Mouse (Mus musculus) C2C12 (cell line): ENCODE results near the gene Nenf.

ENCODE experiments used
- CEBPB ChIP-seq: IDR thresholded peaks from one replicate; pipeline ENCODE4 v1.6.1; 2011; ENCODE audit warnings: low read depth, mild to moderate bottlenecking, control low read depth, moderate library complexity
- CTCF ChIP-seq: IDR thresholded peaks from one replicate; pipeline ENCODE4 v1.5.1; 2011; ENCODE audit not compliant: control insufficient read depth, insufficient read depth, insufficient read length
- MAX ChIP-seq: IDR thresholded peaks from one replicate; pipeline ENCODE4 v1.6.1; 2011; ENCODE audit warnings: mild to moderate bottlenecking, control low read depth
- MYOD1 ChIP-seq: IDR thresholded peaks from one replicate; pipeline ENCODE4 v1.6.1; 2011; ENCODE audit warnings: low read depth; ENCODE audit not compliant: control insufficient read depth, insufficient read length
- MYOG ChIP-seq: IDR thresholded peaks from one replicate; pipeline ENCODE4 v1.6.1; 2011; ENCODE audit not compliant: control insufficient read depth, insufficient read length; ENCODE audit errors: extremely low read depth

DNA sequence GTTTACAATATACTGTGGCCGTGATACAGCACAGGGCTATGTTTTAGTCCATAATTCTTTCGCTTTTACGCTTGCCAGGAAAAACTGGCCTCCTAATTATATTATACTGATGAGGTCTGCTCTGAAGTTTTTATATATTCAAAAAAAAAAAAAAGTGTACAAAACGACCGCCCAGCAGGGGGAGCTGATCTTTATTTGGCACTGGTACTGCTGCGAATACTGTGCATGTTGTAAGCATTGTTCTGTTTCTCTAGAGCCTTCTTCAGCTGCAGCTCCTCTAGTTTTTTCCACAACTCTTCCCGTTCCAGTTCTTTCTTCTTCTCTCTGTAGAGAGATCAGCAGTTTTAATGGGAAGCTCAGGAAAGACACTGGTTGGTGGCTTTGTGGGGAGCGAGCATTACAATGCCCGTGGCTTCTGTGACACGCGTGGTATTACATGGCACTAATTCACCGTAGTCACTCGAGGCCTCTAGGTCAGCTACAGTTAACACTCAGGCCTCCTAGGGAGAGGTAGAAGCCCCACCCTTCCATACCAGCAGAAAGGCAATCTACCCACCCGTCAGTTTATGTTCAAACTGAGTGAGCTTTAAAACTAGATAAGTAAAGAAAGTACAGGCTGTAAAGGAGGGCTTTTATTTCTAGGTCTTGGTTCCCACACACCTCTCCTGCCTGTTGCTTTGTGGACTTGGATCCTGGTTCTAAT lies 34.9 kb upstream of the Nenf start:
- no peak for TF ChIP-seq CTCF
- no peak for TF ChIP-seq CEBPB
- no peak for TF ChIP-seq MYOD1
- TF ChIP-seq MAX: no peak
- no peak for TF ChIP-seq MYOG
